Mouse (Mus musculus): ENCODE results near the gene Tbc1d14. TPM values are rescaled to one million over a fixed set of nuclear protein-coding genes. Genes with fewer than 3 reads are reported as not detected.

The Tbc1d14 gene
- polyA plus RNA-seq, 1 experiment from 2014 or later, result 26.0 TPM

- peaks cover 36% of the 10 kb centered on the region for H3K4me1 ChIP-seq (replicated peaks; ENCODE audit: control insufficient read depth, insufficient read depth, low read length)
- H3K4me3 ChIP-seq (ENCODE audit: low read depth, low read length), result no peak overlapping the region
- peaks cover 5% of the 10 kb centered on the region; the same call in 1 of the 2 replicates for H3K36me3 ChIP-seq (ENCODE audit: control insufficient read depth, insufficient read depth, low read length)
- ATAC-seq (replicated peaks; ENCODE audit: low FRiP score) (no peak), DNase-seq (ENCODE audit: low spot score) (no peak)
- WGBS, result 65% methylated on average over 1 of the region's 1 CpGs
- no peak overlapping the region for H3K9ac ChIP-seq (ENCODE audit: low read depth, low read length)
- H3K4me2 ChIP-seq, result no peak overlapping the region
- H3K27me3 ChIP-seq (replicated peaks; ENCODE audit: control insufficient read depth, insufficient read depth, low read length), result peaks cover 12% of the 10 kb centered on the region
- H3K9me3 ChIP-seq (ENCODE audit: control insufficient read depth, low read length), result no peaks in the 10 kb centered on the region
- no peak overlapping the region for H3K27ac ChIP-seq (ENCODE audit: low read depth, low read length)
These were observed 112.0 kb downstream of the Tbc1d14 start for GRCm38 (mm10) chr5:36481114-36481513.

- H3K9ac ChIP-seq (ENCODE audit: low read depth, low read length), result no peak overlapping the region
- peaks cover 5% of the 10 kb centered on the region for H3K27me3 ChIP-seq (replicated peaks; ENCODE audit: control insufficient read depth, insufficient read depth, low read length)
- no peak overlapping the region for H3K4me2 ChIP-seq
- H3K4me3 ChIP-seq (ENCODE audit: low read depth, low read length), result no peak overlapping the region
- H3K9me3 ChIP-seq (ENCODE audit: control insufficient read depth, low read length), result no peaks in the 10 kb centered on the region
- peaks cover 8% of the 10 kb centered on the region; the same call in 1 of the 2 replicates for H3K36me3 ChIP-seq (ENCODE audit: control insufficient read depth, insufficient read depth, low read length)
- 82% methylated on average over 4 of the region's 4 CpGs for WGBS
- no peak for DNase-seq (ENCODE audit: low spot score)
- ATAC-seq (replicated peaks; ENCODE audit: low FRiP score), result no peak
- peaks cover 34% of the 10 kb centered on the region for H3K4me1 ChIP-seq (replicated peaks; ENCODE audit: control insufficient read depth, insufficient read depth, low read length)
- H3K27ac ChIP-seq (ENCODE audit: low read depth, low read length), result no peak overlapping the region
These were observed 112.7 kb downstream of the Tbc1d14 start for GRCm38 (mm10) chr5:36480398-36480797.

- H3K36me3 ChIP-seq (ENCODE audit: control insufficient read depth, insufficient read depth, low read length), result peaks cover 10% of the 10 kb centered on the region; the same call in 1 of the 2 replicates
- no peaks in the 10 kb centered on the region for H3K9me3 ChIP-seq (ENCODE audit: control insufficient read depth, low read length)
- no peak overlapping the region for H3K4me2 ChIP-seq
- no peak overlapping the region for H3K9ac ChIP-seq (ENCODE audit: low read depth, low read length)
- DNase-seq (ENCODE audit: low spot score), result no peak
- ATAC-seq (replicated peaks; ENCODE audit: low FRiP score), result no peak
- no peak overlapping the region for H3K4me3 ChIP-seq (ENCODE audit: low read depth, low read length)
- no peak overlapping the region for H3K27ac ChIP-seq (ENCODE audit: low read depth, low read length)
- no peaks in the 10 kb centered on the region for H3K27me3 ChIP-seq (replicated peaks; ENCODE audit: control insufficient read depth, insufficient read depth, low read length)
- peaks cover 28% of the 10 kb centered on the region; the same call in 1 of the 2 replicates for H3K4me1 ChIP-seq (replicated peaks; ENCODE audit: control insufficient read depth, insufficient read depth, low read length)
- WGBS, result 46% methylated on average over 2 of the region's 2 CpGs
These were observed 113.3 kb downstream of the Tbc1d14 start for GRCm38 (mm10) chr5:36479735-36480134.

GRCm38 (mm10) chr5:36478540-36479420 is 114.3 kb downstream of the Tbc1d14 start:
- peaks cover 27% of the 10 kb centered on the region; the same call in 1 of the 2 replicates for H3K4me1 ChIP-seq (replicated peaks; ENCODE audit: control insufficient read depth, insufficient read depth, low read length)
- no peak overlapping the region for H3K4me2 ChIP-seq
- H3K9me3 ChIP-seq (ENCODE audit: control insufficient read depth, low read length), result no peaks in the 10 kb centered on the region
- 77% methylated on average over 6 of the region's 6 CpGs for WGBS
- no peaks in the 10 kb centered on the region for H3K27me3 ChIP-seq (replicated peaks; ENCODE audit: control insufficient read depth, insufficient read depth, low read length)
- no peak for DNase-seq (ENCODE audit: low spot score)
- no peak for ATAC-seq (replicated peaks; ENCODE audit: low FRiP score)
- no peak overlapping the region for H3K4me3 ChIP-seq (ENCODE audit: low read depth, low read length)
- H3K36me3 ChIP-seq (ENCODE audit: control insufficient read depth, insufficient read depth, low read length), result peaks cover 10% of the 10 kb centered on the region; the same call in 1 of the 2 replicates
- H3K9ac ChIP-seq (ENCODE audit: low read depth, low read length), result no peak overlapping the region
- H3K27ac ChIP-seq (ENCODE audit: low read depth, low read length), result peak overlapping the region; percentile 8; the same call in 1 of the 2 replicates

GRCm38 (mm10) chr5:36477486-36477885 is 115.6 kb downstream of the Tbc1d14 start:
- no peak overlapping the region; the same call in 1 of the 2 replicates for H3K4me2 ChIP-seq
- peaks cover 20% of the 10 kb centered on the region; the same call in 1 of the 2 replicates for H3K4me1 ChIP-seq (replicated peaks; ENCODE audit: control insufficient read depth, insufficient read depth, low read length)
- no peak overlapping the region for H3K9ac ChIP-seq (ENCODE audit: low read depth, low read length)
- no peak for DNase-seq (ENCODE audit: low spot score)
- H3K27me3 ChIP-seq (replicated peaks; ENCODE audit: control insufficient read depth, insufficient read depth, low read length), result no peaks in the 10 kb centered on the region
- WGBS, result 67% methylated on average over 3 of the region's 3 CpGs
- no peak overlapping the region for H3K27ac ChIP-seq (ENCODE audit: low read depth, low read length)
- H3K36me3 ChIP-seq (ENCODE audit: control insufficient read depth, insufficient read depth, low read length), result peaks cover 18% of the 10 kb centered on the region; the same call in 1 of the 2 replicates
- no peak for ATAC-seq (replicated peaks; ENCODE audit: low FRiP score)
- H3K4me3 ChIP-seq (ENCODE audit: low read depth, low read length), result no peak overlapping the region
- no peaks in the 10 kb centered on the region for H3K9me3 ChIP-seq (ENCODE audit: control insufficient read depth, low read length)

- DNase-seq (ENCODE audit: low spot score) (peak; percentile 61), ATAC-seq (replicated peaks; ENCODE audit: low FRiP score) (peak; percentile 72)
- Histone ChIP-seq H3K27ac (ENCODE audit: low read depth, low read length) (no peak overlapping the region), H3K4me3 (ENCODE audit: low read depth, low read length) (no peak overlapping the region), H3K9me3 (ENCODE audit: control insufficient read depth, low read length) (no peaks in the 10 kb centered on the region), H3K36me3 (ENCODE audit: control insufficient read depth, insufficient read depth, low read length) (peaks cover 46% of the 10 kb centered on the region), H3K4me1 (replicated peaks; ENCODE audit: control insufficient read depth, insufficient read depth, low read length) (no peaks in the 10 kb centered on the region; the same call in 1 of the 2 replicates), H3K4me2 (no peak overlapping the region), H3K9ac (ENCODE audit: low read depth, low read length) (no peak overlapping the region), H3K27me3 (replicated peaks; ENCODE audit: control insufficient read depth, insufficient read depth, low read length) (no peaks in the 10 kb centered on the region)
- WGBS, result 84% methylated on average over 5 of the region's 5 CpGs
These were observed 118.8 kb downstream of the Tbc1d14 start for GRCm38 (mm10) chr5:36474283-36474682.

GRCm38 (mm10) chr5:36472876-36473655 is 120.0 kb downstream of the Tbc1d14 start:
- Histone ChIP-seq H3K27ac (ENCODE audit: low read depth, low read length) (no peak overlapping the region), H3K4me2 (no peak overlapping the region), H3K4me3 (ENCODE audit: low read depth, low read length) (no peak overlapping the region), H3K9ac (ENCODE audit: low read depth, low read length) (no peak overlapping the region), H3K36me3 (ENCODE audit: control insufficient read depth, insufficient read depth, low read length) (peaks cover 51% of the 10 kb centered on the region), H3K27me3 (replicated peaks; ENCODE audit: control insufficient read depth, insufficient read depth, low read length) (no peaks in the 10 kb centered on the region), H3K9me3 (ENCODE audit: control insufficient read depth, low read length) (no peaks in the 10 kb centered on the region), H3K4me1 (replicated peaks; ENCODE audit: control insufficient read depth, insufficient read depth, low read length) (no peaks in the 10 kb centered on the region)
- DNase-seq (ENCODE audit: low spot score) (no peak), ATAC-seq (replicated peaks; ENCODE audit: low FRiP score) (no peak)
- 83% methylated on average over 4 of the region's 4 CpGs for WGBS

GRCm38 (mm10) chr5:36471206-36471605 is 121.9 kb downstream of the Tbc1d14 start:
- WGBS, result 93% methylated on average over 8 of the region's 8 CpGs
- Histone ChIP-seq H3K27ac (ENCODE audit: low read depth, low read length) (no peak overlapping the region), H3K4me2 (no peak overlapping the region), H3K27me3 (replicated peaks; ENCODE audit: control insufficient read depth, insufficient read depth, low read length) (no peaks in the 10 kb centered on the region), H3K36me3 (ENCODE audit: control insufficient read depth, insufficient read depth, low read length) (peaks cover 47% of the 10 kb centered on the region), H3K4me3 (ENCODE audit: low read depth, low read length) (no peak overlapping the region), H3K9me3 (ENCODE audit: control insufficient read depth, low read length) (no peaks in the 10 kb centered on the region), H3K9ac (ENCODE audit: low read depth, low read length) (no peak overlapping the region), H3K4me1 (replicated peaks; ENCODE audit: control insufficient read depth, insufficient read depth, low read length) (peaks cover 7% of the 10 kb centered on the region)
- ATAC-seq (replicated peaks; ENCODE audit: low FRiP score) (no peak), DNase-seq (ENCODE audit: low spot score) (no peak)
